Mouse (Mus musculus) heart, adult 2 months (tissue): ENCODE data around the gene Rragb.

Experiments
- CTCF ChIP-seq: fragments of 200-600 bp; IDR thresholded peaks from 2 replicates; pipeline ENCODE4 v1.8.1; 2022; ENCODE audit warnings: antibody characterized with exemption, mild to moderate bottlenecking, moderate library complexity
- EP300 ChIP-seq: fragments of 200-500 bp; IDR thresholded peaks from 2 replicates; pipeline ENCODE4 v1.6.1; 2011; ENCODE audit warnings: low read depth, low read length, control low read depth; ENCODE audit not compliant: insufficient read depth
- POLR2A ChIP-seq: fragments of 200-500 bp; IDR thresholded peaks from 2 replicates; pipeline ENCODE4 v1.6.1; 2011; ENCODE audit warnings: mild to moderate bottlenecking, low read depth, low read length, control low read depth; ENCODE audit not compliant: insufficient read depth

GRCm38 (mm10) chrX:153142656-153143055 lies 2.9 kb downstream of the Rragb start:
- TF ChIP-seq CTCF, result no peak
- TF ChIP-seq EP300, result no peak
- no peak for TF ChIP-seq POLR2A
